Mouse (Mus musculus): ENCODE data around the gene Fbxw15.
"Not testable (repeated sequence)": the region's sequence is repeated elsewhere in the genome, so short reads cannot be mapped to it uniquely, and the experiment has no call there.

- TF ChIP-seq TAL1, GATA1 (IDR thresholded peaks at IDR 0.05; ENCODE audit: low read length): not testable (repeated sequence)
Measured at GRCm38 (mm10) chr9:109606837-109607236, 38.8 kb upstream of the Fbxw15 start.

Data from erythroblast, embryonic 14.5 days (primary cell).